Mouse (Mus musculus): ENCODE results near the gene Nutf2-ps1. TPM values are rescaled to one million over a fixed set of nuclear protein-coding genes. Genes with fewer than 3 reads are reported as not detected.

Gene Nutf2-ps1
- polyA plus RNA-seq, 1 experiment: 109 TPM

Other genes starting within 250 kb of the Nutf2-ps1 start
- not detected in 2 replicates for gene Gm10197, start 217.3 kb downstream of the Nutf2-ps1 start, polyA plus RNA-seq (2012; rRNA removed)
- 7.3 and 7.4 TPM in 2 replicates for gene Smndc1, start 198.5 kb downstream of the Nutf2-ps1 start, polyA plus RNA-seq (2012; rRNA removed)
- gene Dusp5, start 60.0 kb downstream of the Nutf2-ps1 start, polyA plus RNA-seq (2012; rRNA removed): 7.1 and 10.9 TPM in 2 replicates
- gene Smc3, start 11.3 kb upstream of the Nutf2-ps1 start, polyA plus RNA-seq (2012; rRNA removed): 3.4 and 4.4 TPM in 2 replicates
- gene Rbm20, start 88.2 kb upstream of the Nutf2-ps1 start, polyA plus RNA-seq (2012; rRNA removed): 0.62 and 0.88 TPM in 2 replicates